Mouse (Mus musculus) midbrain, embryonic 15.5 days (tissue): Measurements from ENCODE around the gene Crebl2. TPM values are rescaled to one million over a fixed set of nuclear protein-coding genes. Genes with fewer than 3 reads are reported as not detected.

Experiments
- ATAC-seq: fragments of 200-750 bp; cut with Nextera tagmentation; replicated peaks from 2 replicates; pipeline ENCODE4 v1.8.0; 2017; ENCODE audit warnings: moderate TSS enrichment
- H3K27ac ChIP-seq: fragments of 300-500 bp; sonication (generic); 2 replicates; pipeline ENCODE4 v1.5.1; 2015; ENCODE audit warnings: mild to moderate bottlenecking, inconsistent platforms
- H3K27me3 ChIP-seq: fragments of 300-500 bp; sonication (generic); replicated peaks from 2 replicates; pipeline ENCODE4 v1.6.1; 2015; ENCODE audit warnings: inconsistent platforms
- H3K36me3 ChIP-seq: fragments of 300-500 bp; sonication (generic); replicated peaks from 2 replicates; pipeline ENCODE4 v1.6.1; 2015; ENCODE audit warnings: inconsistent platforms
- H3K4me1 ChIP-seq: fragments of 300-500 bp; sonication (generic); 2 replicates; pipeline ENCODE4 v1.6.1; 2015; ENCODE audit warnings: inconsistent platforms
- H3K4me2 ChIP-seq: fragments of 300-500 bp; sonication (generic); 2 replicates; pipeline ENCODE4 v1.6.1; 2015; ENCODE audit warnings: inconsistent platforms, mild to moderate bottlenecking, moderate library complexity
- H3K4me3 ChIP-seq: fragments of 300-500 bp; sonication (generic); 2 replicates; pipeline ENCODE4 v1.5.1; 2015; ENCODE audit warnings: mild to moderate bottlenecking, inconsistent platforms
- H3K9ac ChIP-seq: fragments of 300-500 bp; sonication (generic); 2 replicates; pipeline ENCODE4 v1.6.1; 2015; ENCODE audit warnings: mild to moderate bottlenecking, inconsistent platforms
- H3K9me3 ChIP-seq: fragments of 300-500 bp; sonication (generic); 2 replicates; pipeline ENCODE4 v1.6.1; 2016; ENCODE audit warnings: inconsistent platforms
- WGBS: fragments of 180-500 bp; shearing (Covaris S2); methylation state at CpG from one replicate; pipeline ENCODE4 v1.1.7; 2015; ENCODE audit warnings: mixed read lengths; 5-methylcytosine and 5-hydroxymethylcytosine counted together
- polyA plus RNA-seq: library from polyadenylated mRNA; unstranded; fragments of >200 nt; fragmentation: Nextera tagmentation; extraction: Ambion mirVana; gene quantifications from 2 replicates; pipeline ENCODE4 v1.2.1, GENCODE M21; 2015

Gene Crebl2
- polyA plus RNA-seq, 1 experiment from 2014 or later = 5.6 TPM

- H3K9me3 ChIP-seq = no peaks in the 10 kb centered on the region
- WGBS = 80% methylated on average over 9 of the region's 9 CpGs
- H3K4me3 ChIP-seq = no peak overlapping the region
- H3K27ac ChIP-seq = no peak overlapping the region
- H3K27me3 ChIP-seq = no peaks in the 10 kb centered on the region
- no peaks in the 10 kb centered on the region for H3K36me3 ChIP-seq
- no peak for ATAC-seq
- H3K9ac ChIP-seq = no peak overlapping the region
- H3K4me1 ChIP-seq = peaks cover 6% of the 10 kb centered on the region
- H3K4me2 ChIP-seq = no peak overlapping the region
Observed at GRCm38 (mm10) chr6:134834585-134835251, 4.8 kb downstream of the Crebl2 start.

GRCm38 (mm10) chr6:134838111-134838510, 8.2 kb downstream of the Crebl2 start:
- H3K4me1 ChIP-seq = no peaks in the 10 kb centered on the region
- no peak for ATAC-seq
- H3K4me2 ChIP-seq = no peak overlapping the region
- WGBS = 94% methylated on average over 4 of the region's 4 CpGs
- H3K27me3 ChIP-seq = no peaks in the 10 kb centered on the region
- H3K4me3 ChIP-seq = no peak overlapping the region
- no peaks in the 10 kb centered on the region for H3K9me3 ChIP-seq
- no peaks in the 10 kb centered on the region for H3K36me3 ChIP-seq
- no peak overlapping the region for H3K27ac ChIP-seq
- no peak overlapping the region for H3K9ac ChIP-seq

GRCm38 (mm10) chr6:134840346-134840745, 10.4 kb downstream of the Crebl2 start:
- no peak for ATAC-seq
- Histone ChIP-seq H3K36me3 (no peaks in the 10 kb centered on the region), H3K4me2 (no peak overlapping the region), H3K4me3 (no peak overlapping the region), H3K4me1 (no peaks in the 10 kb centered on the region), H3K27ac (no peak overlapping the region), H3K9me3 (no peaks in the 10 kb centered on the region), H3K27me3 (no peaks in the 10 kb centered on the region), H3K9ac (no peak overlapping the region)
- WGBS = 72% methylated on average over 2 of the region's 2 CpGs

GRCm38 (mm10) chr6:134845726-134846125, 15.8 kb downstream of the Crebl2 start:
- no peak for ATAC-seq
- Histone ChIP-seq H3K27ac (no peak overlapping the region), H3K9ac (no peak overlapping the region), H3K4me3 (no peak overlapping the region), H3K36me3 (0 out of 2 replicates have a peak, but pooled peaks cover 2% of the 10 kb centered on the region), H3K4me1 (no peaks in the 10 kb centered on the region), H3K4me2 (no peak overlapping the region), H3K27me3 (no peaks in the 10 kb centered on the region), H3K9me3 (no peaks in the 10 kb centered on the region)
- WGBS = 90% methylated on average over 4 of the region's 4 CpGs

GRCm38 (mm10) chr6:134846308-134846707, 16.4 kb downstream of the Crebl2 start:
- Histone ChIP-seq H3K36me3 (0 out of 2 replicates have a peak, but pooled peaks cover 2% of the 10 kb centered on the region), H3K9ac (no peak overlapping the region), H3K27ac (no peak overlapping the region), H3K4me2 (no peak overlapping the region), H3K27me3 (no peaks in the 10 kb centered on the region), H3K4me1 (no peaks in the 10 kb centered on the region), H3K4me3 (no peak overlapping the region), H3K9me3 (no peaks in the 10 kb centered on the region)
- no peak for ATAC-seq
- 72% methylated on average over 6 of the region's 6 CpGs for WGBS

- no peak overlapping the region for H3K4me2 ChIP-seq
- no peak for ATAC-seq
- no peaks in the 10 kb centered on the region for H3K4me1 ChIP-seq
- 0 out of 2 replicates have a peak, but pooled peaks cover 2% of the 10 kb centered on the region for H3K36me3 ChIP-seq
- H3K9me3 ChIP-seq = no peaks in the 10 kb centered on the region
- no peaks in the 10 kb centered on the region for H3K27me3 ChIP-seq
- whole genome bisulfite sequencing = 97% methylated on average over 4 of the region's 4 CpGs
- H3K27ac ChIP-seq = no peak overlapping the region
- H3K9ac ChIP-seq = no peak overlapping the region
- H3K4me3 ChIP-seq = no peak overlapping the region
Observed at GRCm38 (mm10) chr6:134847550-134847949, 17.6 kb downstream of the Crebl2 start.

GRCm38 (mm10) chr6:134848197-134848890, 18.4 kb downstream of the Crebl2 start:
- no peaks in the 10 kb centered on the region for H3K9me3 ChIP-seq
- no peak overlapping the region for H3K4me2 ChIP-seq
- H3K4me1 ChIP-seq = no peaks in the 10 kb centered on the region
- no peak overlapping the region for H3K27ac ChIP-seq
- H3K4me3 ChIP-seq = no peak overlapping the region
- H3K9ac ChIP-seq = no peak overlapping the region
- no peak for ATAC-seq
- H3K36me3 ChIP-seq = 0 out of 2 replicates have a peak, but pooled peaks cover 2% of the 10 kb centered on the region
- H3K27me3 ChIP-seq = no peaks in the 10 kb centered on the region
- WGBS = 74% methylated on average over 5 of the region's 5 CpGs

GRCm38 (mm10) chr6:134849461-134849860, 19.5 kb downstream of the Crebl2 start:
- ATAC-seq = no peak
- 84% methylated on average over 2 of the region's 2 CpGs for WGBS
- Histone ChIP-seq H3K27ac (no peak overlapping the region), H3K27me3 (no peaks in the 10 kb centered on the region), H3K4me1 (no peaks in the 10 kb centered on the region), H3K36me3 (0 out of 2 replicates have a peak, but pooled peaks cover 2% of the 10 kb centered on the region), H3K9me3 (no peaks in the 10 kb centered on the region), H3K4me2 (no peak overlapping the region), H3K4me3 (no peak overlapping the region), H3K9ac (no peak overlapping the region)

- Histone ChIP-seq H3K27ac (no peak overlapping the region), H3K9ac (no peak overlapping the region), H3K36me3 (0 out of 2 replicates have a peak, but pooled peaks cover 2% of the 10 kb centered on the region), H3K4me3 (no peak overlapping the region), H3K27me3 (no peaks in the 10 kb centered on the region), H3K4me1 (no peaks in the 10 kb centered on the region), H3K9me3 (no peaks in the 10 kb centered on the region), H3K4me2 (no peak overlapping the region)
- ATAC-seq = no peak
- WGBS = 86% methylated on average over 3 of the region's 3 CpGs
Observed at GRCm38 (mm10) chr6:134849985-134850384, 20.0 kb downstream of the Crebl2 start.

GRCm38 (mm10) chr6:134854782-134855181, 24.8 kb downstream of the Crebl2 start:
- no peak overlapping the region for H3K27ac ChIP-seq
- no peak overlapping the region for H3K4me3 ChIP-seq
- WGBS = 78% methylated on average over 5 of the region's 5 CpGs
- no peak overlapping the region for H3K9ac ChIP-seq
- peak; percentile 77 for ATAC-seq
- H3K36me3 ChIP-seq = 0 out of 2 replicates have a peak, but pooled peaks cover 2% of the 10 kb centered on the region
- H3K4me2 ChIP-seq = no peak overlapping the region
- H3K4me1 ChIP-seq = no peaks in the 10 kb centered on the region
- no peaks in the 10 kb centered on the region for H3K27me3 ChIP-seq
- H3K9me3 ChIP-seq = no peaks in the 10 kb centered on the region

- WGBS = 90% methylated on average over 16 of the region's 16 CpGs
- Histone ChIP-seq H3K4me2 (no peak overlapping the region), H3K27me3 (no peaks in the 10 kb centered on the region), H3K36me3 (no peaks in the 10 kb centered on the region), H3K4me3 (no peak overlapping the region), H3K27ac (no peak overlapping the region), H3K9ac (no peak overlapping the region), H3K9me3 (no peaks in the 10 kb centered on the region), H3K4me1 (no peaks in the 10 kb centered on the region)
- no peak for ATAC-seq
Observed at GRCm38 (mm10) chr6:134855926-134856325, 26.0 kb downstream of the Crebl2 start.

GRCm38 (mm10) chr6:134859021-134859420, 29.1 kb downstream of the Crebl2 start:
- no peak for ATAC-seq
- no peaks in the 10 kb centered on the region for H3K27me3 ChIP-seq
- WGBS = 90% methylated on average over 6 of the region's 6 CpGs

GRCm38 (mm10) chr6:134860275-134860674, 30.3 kb downstream of the Crebl2 start:
- Histone ChIP-seq H3K27me3 (no peaks in the 10 kb centered on the region), H3K27ac (no peak overlapping the region), H3K4me3 (no peak overlapping the region), H3K9me3 (no peaks in the 10 kb centered on the region), H3K9ac (no peak overlapping the region), H3K4me1 (peaks cover 20% of the 10 kb centered on the region), H3K4me2 (no peak overlapping the region), H3K36me3 (no peaks in the 10 kb centered on the region)
- WGBS = 80% methylated on average over 4 of the region's 4 CpGs
- ATAC-seq = no peak

More at GRCm38 (mm10) chr6:134859021-134859420, 29.1 kb downstream of the Crebl2 start:
- Histone ChIP-seq H3K4me2 (no peak overlapping the region), H3K27ac (no peak overlapping the region), H3K9me3 (no peaks in the 10 kb centered on the region), H3K4me1 (peaks cover 20% of the 10 kb centered on the region), H3K36me3 (no peaks in the 10 kb centered on the region), H3K9ac (no peak overlapping the region), H3K4me3 (no peak overlapping the region)
